Mouse (Mus musculus): ENCODE measurements around the gene Hic2.

GRCm38 (mm10) chr16:17200121-17200952 is 33.0 kb upstream of the Hic2 start:
- no peak for TF ChIP-seq CTCF (IDR thresholded peaks at IDR 0.05; ENCODE audit: extremely low read depth, insufficient read length, insufficient replicate concordance, low read depth, low read length)
- TF ChIP-seq POLR2A (IDR thresholded peaks at IDR 0.05; ENCODE audit: low read depth, low read length), result no peak
